ENCODE assay signal across 7 mouse cellular contexts in the genomic region with DNA sequence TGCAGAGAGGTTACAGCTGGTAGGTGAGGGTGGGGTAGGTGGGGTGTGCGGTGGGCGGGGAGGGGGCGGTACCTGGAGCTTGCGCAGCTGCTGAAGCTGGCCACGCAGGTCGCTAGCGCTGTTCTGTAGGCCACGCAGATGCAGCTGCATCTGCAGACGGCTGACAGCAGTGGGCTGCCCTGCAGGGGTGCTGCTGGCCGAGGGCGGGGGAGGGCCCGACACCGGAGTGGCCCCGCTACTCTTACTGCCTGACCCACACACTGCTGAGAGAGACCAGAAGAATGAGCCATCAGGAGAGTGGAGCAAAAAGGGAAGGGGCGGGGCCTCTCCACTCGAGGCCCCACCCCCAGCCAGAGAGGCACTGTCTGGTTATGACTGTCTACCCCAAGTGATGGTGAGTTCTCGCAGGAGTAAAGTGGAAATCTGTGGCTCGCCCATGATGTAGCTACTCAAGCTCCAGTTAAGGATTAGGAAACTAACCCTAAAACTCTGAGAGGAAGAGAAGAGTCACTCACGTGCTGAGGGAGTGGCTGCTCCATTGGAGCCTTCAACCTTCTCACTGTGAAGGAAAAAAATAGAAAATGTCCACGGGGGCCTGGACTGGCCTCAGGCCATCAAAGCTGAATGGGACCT. TPM values are rescaled to one million over a fixed set of nuclear protein-coding genes. Genes with fewer than 3 reads are reported as not detected.
DNase-seq lines count a peak whose midpoint lies in the region; ATAC-seq lines count a peak whose summit lies in the region.

No protein-coding gene starts in this region.

- H3K4me1 ChIP-seq in intestine, embryonic 16.5 days (ENCODE audit: control insufficient read depth, insufficient read depth, low read length), result peaks cover 31% of the 10 kb centered on the region
- H3K4me1 ChIP-seq in neural tube, embryonic 12.5 days, result peaks cover 42% of the 10 kb centered on the region

- peak overlapping the region; percentile 51 for H3K4me2 ChIP-seq in intestine, embryonic 16.5 days (ENCODE audit: low read depth, low read length)
- H3K4me2 ChIP-seq in neural tube, embryonic 12.5 days (replicated peaks), result peak overlapping the region; percentile 65

- H3K27me3 ChIP-seq in intestine, embryonic 16.5 days (replicated peaks; ENCODE audit: control insufficient read depth, insufficient read depth, low read length), result peaks cover 62% of the 10 kb centered on the region
- H3K27me3 ChIP-seq in neural tube, embryonic 12.5 days (replicated peaks), result peaks cover 67% of the 10 kb centered on the region

- no peaks in the 10 kb centered on the region for H3K9me3 ChIP-seq in intestine, embryonic 16.5 days (ENCODE audit: control insufficient read depth, low read length)
- H3K9me3 ChIP-seq in neural tube, embryonic 12.5 days, result no peaks in the 10 kb centered on the region

- ATAC-seq in intestine, embryonic 16.5 days, result 0 out of 2 replicates have a peak, but pooled peaks have one; percentile 58
- no peak for ATAC-seq in neural tube, embryonic 12.5 days (ENCODE audit: low FRiP score, low read depth)

- H3K27ac ChIP-seq in intestine, embryonic 16.5 days (ENCODE audit: low read length), result no peak overlapping the region
- no peak overlapping the region for H3K27ac ChIP-seq in neural tube, embryonic 12.5 days

- DNase-seq in lung, postnatal 36 days, result peak; percentile 38
- no peak for DNase-seq in lung, adult 18-20 months
- DNase-seq in cerebellum, adult 8-10 months, result peak; percentile 60
- DNase-seq in adrenal gland, adult 2 months, result no peak
- no peak for DNase-seq in right cerebral cortex, postnatal 4 days

- WGBS in intestine, embryonic 16.5 days, result 2% methylated on average over 20 of the region's 20 CpGs
- 5% methylated on average over 20 of the region's 20 CpGs for WGBS in neural tube, embryonic 12.5 days

- 0 out of 2 replicates have a peak overlapping the region, but pooled peaks have one; percentile 22 for H3K9ac ChIP-seq in intestine, embryonic 16.5 days (ENCODE audit: low read depth, low read length)
- H3K9ac ChIP-seq in neural tube, embryonic 12.5 days, result no peak overlapping the region

- no peaks in the 10 kb centered on the region for H3K36me3 ChIP-seq in intestine, embryonic 16.5 days (ENCODE audit: control insufficient read depth, insufficient read depth, low read length)
- peaks cover 11% of the 10 kb centered on the region; the same call in 1 of the 2 replicates for H3K36me3 ChIP-seq in neural tube, embryonic 12.5 days

- peak overlapping the region; percentile 36 for H3K4me3 ChIP-seq in intestine, embryonic 16.5 days (ENCODE audit: low read length)
- peak overlapping the region; percentile 16; the same call in 1 of the 2 replicates for H3K4me3 ChIP-seq in neural tube, embryonic 12.5 days

RNA-seq across cellular contexts. Expression of a gene that starts 32.9 kb away (rescaled TPM):
- polyA plus RNA-seq in intestine, embryonic 16.5 days (2015; fragmentation: Nextera tagmentation; extraction: Ambion mirVana), result 0.18 and 0.45 TPM in 2 replicates
- polyA plus RNA-seq in neural tube, embryonic 12.5 days (2016; fragmentation: Nextera tagmentation; extraction: Ambion mirVana), result 0.66 and 0.87 TPM in 2 replicates
- under 1 TPM in 1 of 2 experiments, not detected in 1; 0.59 TPM for total RNA-seq in adrenal gland, adult 2 months (2021)
- 0.07 and 0.09 TPM in 2 replicates for polyA plus RNA-seq in adrenal gland, adult 2 months (2012; rRNA removed)

RNA-seq across cellular contexts. Expression of a gene that starts 42.9 kb away (rescaled TPM):
- polyA plus RNA-seq in intestine, embryonic 16.5 days (2015; fragmentation: Nextera tagmentation; extraction: Ambion mirVana), result 0.10 and 0.12 TPM in 2 replicates
- 6.4 and 7.9 TPM in 2 replicates for polyA plus RNA-seq in neural tube, embryonic 12.5 days (2016; fragmentation: Nextera tagmentation; extraction: Ambion mirVana)
- 10 to 100 TPM; 11.2 to 13.9 TPM for total RNA-seq in adrenal gland, adult 2 months (2021)
- 13.8 and 17.9 TPM in 2 replicates for polyA plus RNA-seq in adrenal gland, adult 2 months (2012; rRNA removed)

Comparison
In these comparisons a context has a peak if more than half of its experiments do, and no peak if none do; other contexts are left out.
1. DNase-seq: peak in lung, postnatal 36 days (single experiment) and cerebellum, adult 8-10 months (single experiment); none in lung, adult 18-20 months (0 of 2), adrenal gland, adult 2 months (single experiment) and right cerebral cortex, postnatal 4 days (single experiment).